Mouse (Mus musculus) stomach, embryonic 14.5 days (tissue): ENCODE data around the gene Cpeb3. TPM values are rescaled to one million over a fixed set of nuclear protein-coding genes. Genes with fewer than 3 reads are reported as not detected.
"Not testable (repeated sequence)": the region's sequence is repeated elsewhere in the genome, so short reads cannot be mapped to it uniquely, and the experiment has no call there.

ENCODE experiments used
- ATAC-seq: fragments of 200-750 bp; cut with Nextera tagmentation; 2 replicates; pipeline ENCODE4 v1.8.0; 2017; ENCODE audit warnings: low read depth, moderate TSS enrichment; ENCODE audit not compliant: insufficient number of reproducible peaks, insufficient read depth, low FRiP score
- H3K27ac ChIP-seq: fragments of 300-500 bp; sonication (generic); 2 replicates; pipeline ENCODE4 v1.5.1; 2014; ENCODE audit warnings: mild to moderate bottlenecking, low read length, moderate library complexity, mixed read lengths
- H3K27me3 ChIP-seq: fragments of 300-500 bp; sonication (generic); 2 replicates; pipeline ENCODE4 v1.6.1; 2014; ENCODE audit warnings: low read length, control low read depth, mixed read lengths; ENCODE audit not compliant: control insufficient read depth, insufficient read depth
- H3K36me3 ChIP-seq: fragments of 300-500 bp; sonication (generic); 2 replicates; pipeline ENCODE4 v1.6.1; 2014; ENCODE audit warnings: mild to moderate bottlenecking, control low read depth, low read length, moderate library complexity, mixed read lengths; ENCODE audit not compliant: control insufficient read depth, insufficient read depth
- H3K4me1 ChIP-seq: fragments of 300-500 bp; sonication (generic); 2 replicates; pipeline ENCODE4 v1.6.1; 2014; ENCODE audit warnings: low read length, control low read depth, mixed read lengths; ENCODE audit not compliant: control insufficient read depth, insufficient read depth
- H3K4me2 ChIP-seq: fragments of 300-500 bp; sonication (generic); replicated peaks from 2 replicates; pipeline ENCODE4 v1.6.1; 2014; ENCODE audit warnings: low read depth, low read length, control low read depth
- H3K4me3 ChIP-seq: fragments of 300-500 bp; sonication (generic); 2 replicates; pipeline ENCODE4 v1.5.1; 2014; ENCODE audit warnings: low read depth, low read length, control low read depth
- H3K9ac ChIP-seq: fragments of 300-500 bp; sonication (generic); replicated peaks from 2 replicates; pipeline ENCODE4 v1.6.1; 2014; ENCODE audit warnings: low read depth, mild to moderate bottlenecking, control low read depth, low read length, moderate library complexity, mixed read lengths
- H3K9me3 ChIP-seq: fragments of 300-500 bp; sonication (generic); 2 replicates; pipeline ENCODE4 v1.6.1; 2016; ENCODE audit warnings: low read depth, low read length, control low read depth; ENCODE audit not compliant: control insufficient read depth
- WGBS: fragments of 180-500 bp; shearing (Covaris S2); extraction: QIAGEN DNeasy Blood & Tissue Kit; methylation state at CpG from one replicate; pipeline ENCODE4 v1.1.7; 2014; 5-methylcytosine and 5-hydroxymethylcytosine counted together
- polyA plus RNA-seq: library from polyadenylated mRNA; unstranded; fragments of >200 nt; fragmentation: Nextera tagmentation; extraction: Ambion mirVana; gene quantifications from 2 replicates; pipeline ENCODE4 v1.2.1, GENCODE M21; 2014

The Cpeb3 gene
- polyA plus RNA-seq, 1 experiment from 2014 or later = 0.91 TPM

DNA sequence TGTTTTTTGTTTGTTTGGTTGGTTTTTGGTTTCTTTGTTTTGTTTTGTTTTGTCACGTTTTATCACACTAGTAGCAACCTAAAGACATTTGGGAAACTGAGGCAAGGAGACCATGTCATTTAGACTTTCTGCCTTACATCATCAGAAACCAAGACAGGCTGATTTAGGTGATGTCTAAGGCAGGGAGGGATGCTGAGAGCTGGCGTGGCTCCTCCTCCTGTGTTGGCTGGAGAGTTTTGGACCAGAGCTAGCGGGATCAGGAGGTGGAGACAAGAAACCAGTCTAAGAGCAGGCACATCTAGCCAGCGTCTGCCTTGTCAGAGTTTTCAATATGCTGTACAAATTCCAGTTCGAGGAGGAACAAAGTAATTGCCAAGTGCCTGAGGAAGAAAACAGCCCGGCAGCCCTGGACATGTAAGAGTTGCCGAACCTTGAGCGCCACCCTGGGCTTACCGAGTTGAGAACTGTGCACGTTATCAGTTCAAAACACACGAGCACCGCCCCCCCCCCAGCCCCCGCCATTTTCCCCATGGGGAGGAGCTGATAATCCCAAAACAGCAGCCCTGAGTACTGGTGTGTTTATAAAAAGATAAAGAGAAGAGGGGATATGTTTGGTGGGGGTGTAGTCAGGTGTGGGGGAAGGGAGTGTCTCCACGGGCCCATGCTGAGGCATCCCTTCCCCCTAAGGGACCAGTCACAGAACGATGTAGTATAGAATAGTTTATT lies 29.5 kb upstream of the Cpeb3 start:
- WGBS = 11% methylated on average over 15 of the region's 15 CpGs
- no peaks in the 10 kb centered on the region for H3K9me3 ChIP-seq
- peak; percentile 62; the same call in 1 of the 2 replicates for ATAC-seq
- no peak overlapping the region for H3K9ac ChIP-seq
- no peaks in the 10 kb centered on the region for H3K36me3 ChIP-seq
- no peak overlapping the region for H3K27ac ChIP-seq
- H3K4me3 ChIP-seq = no peak overlapping the region
- H3K27me3 ChIP-seq = peaks cover 19% of the 10 kb centered on the region; the same call in 1 of the 2 replicates
- H3K4me1 ChIP-seq = no peaks in the 10 kb centered on the region
- 0 out of 2 replicates have a peak overlapping the region, but pooled peaks have one; percentile 12 for H3K4me2 ChIP-seq

- peaks cover 22% of the 10 kb centered on the region; the same call in 1 of the 2 replicates for H3K27me3 ChIP-seq
- H3K9me3 ChIP-seq = no peaks in the 10 kb centered on the region
- no peak overlapping the region for H3K27ac ChIP-seq
- 55% methylated on average over 5 of the region's 5 CpGs for WGBS
- no peak for ATAC-seq
- no peak overlapping the region for H3K4me3 ChIP-seq
- H3K9ac ChIP-seq = no peak overlapping the region
- H3K4me2 ChIP-seq = no peak overlapping the region
- H3K36me3 ChIP-seq = no peaks in the 10 kb centered on the region
- H3K4me1 ChIP-seq = no peaks in the 10 kb centered on the region
Observed at GRCm38 (mm10) chr19:37237306-37237705, 28.9 kb upstream of the Cpeb3 start.

GRCm38 (mm10) chr19:37235818-37236217 lies 27.4 kb upstream of the Cpeb3 start:
- no peak overlapping the region for H3K4me3 ChIP-seq
- ATAC-seq = no peak
- no peak overlapping the region for H3K9ac ChIP-seq
- H3K9me3 ChIP-seq = no peaks in the 10 kb centered on the region
- H3K36me3 ChIP-seq = no peaks in the 10 kb centered on the region
- H3K27ac ChIP-seq = no peak overlapping the region
- H3K4me1 ChIP-seq = no peaks in the 10 kb centered on the region
- no peak overlapping the region for H3K4me2 ChIP-seq
- WGBS = 56% methylated on average over 8 of the region's 8 CpGs
- H3K27me3 ChIP-seq = peaks cover 22% of the 10 kb centered on the region; the same call in 1 of the 2 replicates

DNA sequence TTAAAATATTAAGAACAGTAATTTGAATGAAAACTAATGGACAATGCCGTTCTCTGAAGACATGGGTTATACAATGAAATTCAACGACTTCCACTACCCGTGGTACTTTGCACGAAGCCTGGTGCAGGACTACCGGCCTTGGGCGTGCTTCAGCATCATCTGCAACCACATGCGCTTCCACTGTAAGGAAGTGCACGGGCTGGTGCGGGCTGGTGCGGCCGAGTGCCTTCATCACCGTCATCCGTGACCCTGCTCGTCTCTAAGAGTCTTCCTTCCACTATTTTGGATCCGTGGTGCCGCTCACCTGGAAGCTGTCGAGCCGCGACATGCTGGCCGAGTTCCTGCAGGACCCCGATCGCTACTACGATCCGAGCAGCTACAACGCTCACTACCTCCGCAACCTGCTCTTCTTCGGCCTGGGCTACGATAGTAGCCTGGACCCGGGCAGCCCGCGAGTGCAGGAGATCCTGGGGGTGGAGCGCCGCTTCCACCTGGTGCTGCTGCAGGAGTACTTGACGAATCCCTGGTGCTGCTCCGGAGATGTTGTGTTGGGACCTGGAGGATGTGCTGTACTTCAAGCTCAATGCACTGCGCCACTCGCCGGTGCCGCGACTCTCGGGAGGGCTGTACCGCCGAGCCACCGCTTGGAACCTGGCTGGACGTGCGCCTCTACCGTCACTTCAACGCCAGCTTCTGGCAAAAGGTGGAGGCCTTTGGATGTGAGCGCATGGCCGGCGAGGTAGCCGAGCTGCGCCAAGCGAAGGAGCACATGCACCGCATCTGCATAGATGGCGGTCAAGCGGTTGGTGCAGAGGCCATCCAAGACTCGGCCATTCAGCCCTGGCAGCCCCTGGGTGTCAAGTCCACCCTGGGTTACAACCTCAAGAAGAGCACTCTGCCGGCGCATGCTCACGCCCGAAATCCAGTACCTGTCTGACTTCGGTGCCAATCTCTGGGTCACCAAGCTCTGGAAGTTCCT lies 25.4 kb upstream of the Cpeb3 start:
- 0 out of 2 replicates have a peak, but pooled peaks have one; percentile 25 for ATAC-seq
- WGBS = 4% methylated on average over 63 of the region's 63 CpGs
- H3K9ac ChIP-seq = no peak overlapping the region

DNA sequence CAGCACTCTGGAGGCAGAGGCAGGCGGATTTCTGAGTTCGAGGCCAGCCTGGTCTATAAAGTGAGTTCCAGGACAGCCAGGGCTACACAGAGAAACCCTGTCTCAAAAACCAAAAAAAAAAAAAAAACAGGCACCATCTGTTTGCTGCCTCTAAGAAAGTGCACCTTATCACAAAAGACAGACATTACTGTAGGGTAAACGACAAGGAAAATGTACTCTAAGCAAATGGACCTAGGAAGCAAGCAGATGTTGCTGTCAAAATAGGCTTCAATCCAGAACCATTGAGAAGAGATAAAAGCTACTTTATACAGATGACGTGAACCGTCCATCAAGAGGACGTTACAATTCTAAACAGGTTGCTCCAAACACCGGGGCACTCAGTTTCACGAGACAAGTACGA lies 24.2 kb upstream of the Cpeb3 start:
- H3K4me1 ChIP-seq, ATAC-seq, H3K9ac ChIP-seq, H3K9me3 ChIP-seq, H3K27ac ChIP-seq, H3K4me2 ChIP-seq, H3K36me3 ChIP-seq, H3K4me3 ChIP-seq: not testable (repeated sequence)
- H3K27me3 ChIP-seq = peaks cover 22% of the 10 kb centered on the region; the same call in 1 of the 2 replicates
- 61% methylated on average over 9 of the region's 9 CpGs for WGBS

More for the DNA sequence above, 25.4 kb upstream of the Cpeb3 start:
- H3K4me2 ChIP-seq = peak overlapping the region; percentile 51
- H3K36me3 ChIP-seq = no peaks in the 10 kb centered on the region
- H3K9me3 ChIP-seq = no peaks in the 10 kb centered on the region
- no peak overlapping the region for H3K27ac ChIP-seq
- H3K4me3 ChIP-seq = peak overlapping the region; percentile 28
- H3K4me1 ChIP-seq = no peaks in the 10 kb centered on the region
- H3K27me3 ChIP-seq = peaks cover 22% of the 10 kb centered on the region; the same call in 1 of the 2 replicates

DNA sequence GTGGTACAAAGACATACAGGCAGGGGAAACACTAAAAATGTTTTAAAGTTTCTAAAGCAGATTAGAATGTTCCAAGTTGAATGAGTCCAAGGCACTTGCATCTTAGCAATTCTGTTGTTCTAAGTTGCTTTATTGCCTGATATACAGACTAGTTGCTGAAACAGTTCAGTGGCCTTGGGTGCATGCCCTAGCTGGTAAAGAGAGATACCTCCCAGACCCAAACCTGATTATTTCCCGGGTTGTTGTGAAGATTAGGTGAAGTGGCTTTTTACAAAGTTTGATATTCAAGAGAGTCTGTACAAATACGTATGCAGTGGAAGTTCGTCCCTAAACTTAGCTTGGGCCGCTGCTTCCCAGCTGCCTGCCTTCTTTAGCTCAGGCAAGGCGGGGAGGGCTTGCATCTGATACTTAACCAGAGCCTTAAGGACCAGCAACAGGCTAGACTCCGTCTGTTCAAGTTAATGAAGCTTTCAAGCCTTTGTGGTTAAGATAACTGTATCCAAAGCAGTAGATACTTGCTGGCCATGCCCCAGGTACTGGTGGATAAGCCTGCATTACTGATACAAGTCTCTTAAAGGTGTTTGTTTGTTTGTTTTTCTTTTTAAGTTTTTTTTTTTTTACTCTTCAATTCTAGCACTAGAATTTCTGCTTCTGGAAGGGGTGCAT lies 16.9 kb upstream of the Cpeb3 start:
- Histone ChIP-seq H3K27me3 (no peaks in the 10 kb centered on the region), H3K9ac (no peak overlapping the region), H3K4me3 (no peak overlapping the region), H3K4me1 (no peaks in the 10 kb centered on the region), H3K27ac (no peak overlapping the region), H3K36me3 (peaks cover 8% of the 10 kb centered on the region; the same call in 1 of the 2 replicates), H3K4me2 (no peak overlapping the region), H3K9me3 (no peaks in the 10 kb centered on the region)
- 83% methylated on average over 6 of the region's 6 CpGs for WGBS
- ATAC-seq = no peak

GRCm38 (mm10) chr19:37214711-37215110 lies 6.3 kb upstream of the Cpeb3 start:
- H3K27ac ChIP-seq = no peak overlapping the region
- H3K36me3 ChIP-seq = peaks cover 42% of the 10 kb centered on the region
- ATAC-seq = no peak
- peaks cover under 1% of the 10 kb centered on the region; the same call in 1 of the 2 replicates for H3K4me1 ChIP-seq
- WGBS = 52% methylated on average over 2 of the region's 2 CpGs
- no peak overlapping the region for H3K9ac ChIP-seq
- no peak overlapping the region for H3K4me3 ChIP-seq
- H3K4me2 ChIP-seq = no peak overlapping the region
- H3K9me3 ChIP-seq = no peaks in the 10 kb centered on the region
- no peaks in the 10 kb centered on the region for H3K27me3 ChIP-seq

DNA sequence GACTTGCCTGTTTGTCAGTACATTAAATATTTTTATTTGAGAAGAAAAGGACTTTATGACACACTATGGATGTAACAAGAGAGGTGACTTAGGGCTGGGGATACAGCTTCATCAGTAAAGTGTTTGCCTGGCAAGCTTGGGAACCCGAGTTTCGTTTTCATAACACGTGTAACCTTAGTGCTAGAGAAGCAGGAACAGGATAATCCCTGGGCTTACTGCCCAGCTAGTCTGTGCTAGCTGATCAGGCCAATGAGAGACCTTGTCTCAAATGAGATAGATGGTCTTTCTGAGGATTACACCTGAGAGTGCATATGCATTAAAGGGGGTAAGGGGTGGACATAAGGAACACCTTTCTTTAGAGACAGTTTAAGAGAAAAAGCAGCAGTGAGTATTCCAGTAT lies 3.0 kb upstream of the Cpeb3 start:
- H3K27me3 ChIP-seq = no peaks in the 10 kb centered on the region

More for the DNA sequence above, 3.0 kb upstream of the Cpeb3 start:
- Histone ChIP-seq H3K9me3 (no peaks in the 10 kb centered on the region), H3K9ac (no peak overlapping the region), H3K27ac (no peak overlapping the region), H3K36me3 (peaks cover 18% of the 10 kb centered on the region), H3K4me3 (no peak overlapping the region), H3K4me2 (no peak overlapping the region), H3K4me1 (peaks cover 13% of the 10 kb centered on the region)
- ATAC-seq = no peak
- WGBS = 85% methylated on average over 3 of the region's 3 CpGs
